Mouse (Mus musculus): ENCODE measurements around the gene Cd52. TPM values are rescaled to one million over a fixed set of nuclear protein-coding genes. Genes with fewer than 3 reads are reported as not detected.
"Not testable (repeated sequence)": the region's sequence is repeated elsewhere in the genome, so short reads cannot be mapped to it uniquely, and the experiment has no call there.

The Cd52 gene
- 27.8 and 28.4 TPM in 2 replicates for polyA plus RNA-seq (2015; fragmentation: Nextera tagmentation; extraction: Ambion mirVana)

GRCm38 (mm10) chr4:134094923-134095547 is at the start of gene Cd52:
Gene Cd52, minus strand, starts transcription at chr4:134095082.
- Histone ChIP-seq H3K27ac (ENCODE audit: low read length) (no peak within 1 kb of the TSS), H3K9me3 (ENCODE audit: control insufficient read depth, low read length) (no peaks in the 10 kb centered on the region), H3K27me3 (replicated peaks; ENCODE audit: control insufficient read depth, insufficient read depth, low read length) (no peaks in the 10 kb centered on the region), H3K4me2 (ENCODE audit: low read depth, low read length) (no peak within 1 kb of the TSS), H3K4me1 (ENCODE audit: control insufficient read depth, insufficient read depth, low read length) (no peaks in the 10 kb centered on the region), H3K9ac (ENCODE audit: low read depth, low read length) (no peak within 1 kb of the TSS), H3K36me3 (ENCODE audit: control insufficient read depth, insufficient read depth, low read length) (no peaks in the 10 kb centered on the region), H3K4me3 (ENCODE audit: low read length) (no peak within 1 kb of the TSS)
- ATAC-seq: no peak
- WGBS: 68% methylated on average over 3 of the region's 3 CpGs

GRCm38 (mm10) chr4:134144297-134144696 is 49.4 kb upstream of the Cd52 start:
- not testable (repeated sequence) for ATAC-seq; H3K4me1 ChIP-seq (ENCODE audit: control insufficient read depth, insufficient read depth, low read length); H3K4me2 ChIP-seq (ENCODE audit: low read depth, low read length); H3K27ac ChIP-seq (ENCODE audit: low read length); H3K9ac ChIP-seq (ENCODE audit: low read depth, low read length); H3K9me3 ChIP-seq (ENCODE audit: control insufficient read depth, low read length); H3K36me3 ChIP-seq (ENCODE audit: control insufficient read depth, insufficient read depth, low read length); H3K4me3 ChIP-seq (ENCODE audit: low read length); H3K27me3 ChIP-seq (replicated peaks; ENCODE audit: control insufficient read depth, insufficient read depth, low read length)
- WGBS: 92% methylated on average over 5 of the region's 5 CpGs

DNA sequence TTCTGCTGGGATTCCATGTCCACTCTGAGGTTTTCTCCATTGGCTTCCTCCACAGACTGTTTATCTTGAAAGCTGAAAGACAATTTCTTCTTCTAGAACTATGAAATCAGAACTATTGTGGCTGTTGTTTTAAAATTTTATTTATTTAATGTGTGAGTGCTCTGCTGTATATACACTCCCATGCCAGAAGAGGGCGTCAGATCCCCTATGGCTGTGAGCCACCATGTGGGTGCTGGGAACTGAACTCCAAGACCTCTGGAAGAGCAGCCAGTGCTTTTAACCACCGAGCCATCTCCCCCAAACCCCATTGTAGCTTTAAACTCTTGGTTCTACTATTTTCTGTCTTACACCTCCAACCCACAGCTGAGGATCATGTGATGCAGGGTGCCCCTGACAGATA is 44.0 kb upstream of the Cd52 start:
- Histone ChIP-seq H3K27ac (ENCODE audit: low read length) (no peak overlapping the region), H3K4me3 (ENCODE audit: low read length) (no peak overlapping the region), H3K4me1 (ENCODE audit: control insufficient read depth, insufficient read depth, low read length) (no peaks in the 10 kb centered on the region), H3K4me2 (ENCODE audit: low read depth, low read length) (no peak overlapping the region), H3K9ac (ENCODE audit: low read depth, low read length) (no peak overlapping the region), H3K9me3 (ENCODE audit: control insufficient read depth, low read length) (no peaks in the 10 kb centered on the region), H3K27me3 (replicated peaks; ENCODE audit: control insufficient read depth, insufficient read depth, low read length) (no peaks in the 10 kb centered on the region), H3K36me3 (ENCODE audit: control insufficient read depth, insufficient read depth, low read length) (no peaks in the 10 kb centered on the region)
- WGBS: 83% methylated on average over 2 of the region's 2 CpGs
- ATAC-seq: no peak

DNA sequence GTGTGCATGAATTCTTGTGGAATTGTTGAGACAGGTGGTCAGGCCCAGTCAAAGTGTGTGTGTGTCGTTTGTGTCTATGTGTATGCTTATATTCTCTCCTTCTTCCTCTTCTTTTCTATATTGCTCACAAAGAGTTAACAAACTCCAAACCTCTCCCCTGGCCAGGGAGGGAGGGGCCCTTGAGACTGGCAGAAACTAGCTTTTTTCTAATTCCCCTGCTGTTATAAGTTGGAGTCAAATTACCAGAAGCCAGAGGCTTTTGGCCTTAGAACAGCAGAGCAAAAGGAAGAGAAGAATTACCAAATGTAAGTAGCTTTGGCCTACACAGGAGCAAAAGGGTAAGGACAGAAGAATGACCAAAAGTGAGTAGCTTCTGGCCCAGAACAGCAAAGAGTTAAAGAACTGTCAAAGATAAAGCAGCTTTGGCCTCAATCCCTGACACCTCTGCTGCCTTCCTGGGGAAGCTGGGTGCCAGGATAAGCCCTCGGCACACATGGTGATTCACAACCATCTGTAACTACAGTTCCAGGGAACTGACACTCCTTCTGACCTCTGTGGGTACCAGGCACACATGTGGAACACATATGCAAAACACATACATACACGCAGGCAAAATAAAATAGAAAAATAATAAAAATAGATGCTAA is 41.5 kb upstream of the Cd52 start:
- H3K9ac ChIP-seq (ENCODE audit: low read depth, low read length): no peak overlapping the region
- no peak overlapping the region for H3K4me3 ChIP-seq (ENCODE audit: low read length)
- 0 out of 2 replicates have a peak, but pooled peaks cover under 1% of the 10 kb centered on the region for H3K4me1 ChIP-seq (ENCODE audit: control insufficient read depth, insufficient read depth, low read length)
- no peak overlapping the region for H3K4me2 ChIP-seq (ENCODE audit: low read depth, low read length)
- H3K9me3 ChIP-seq (ENCODE audit: control insufficient read depth, low read length): no peaks in the 10 kb centered on the region
- no peak for ATAC-seq
- H3K36me3 ChIP-seq (ENCODE audit: control insufficient read depth, insufficient read depth, low read length): no peaks in the 10 kb centered on the region
- H3K27ac ChIP-seq (ENCODE audit: low read length): no peak overlapping the region
- H3K27me3 ChIP-seq (replicated peaks; ENCODE audit: control insufficient read depth, insufficient read depth, low read length): no peaks in the 10 kb centered on the region
- 52% methylated on average over 3 of the region's 3 CpGs for WGBS

DNA sequence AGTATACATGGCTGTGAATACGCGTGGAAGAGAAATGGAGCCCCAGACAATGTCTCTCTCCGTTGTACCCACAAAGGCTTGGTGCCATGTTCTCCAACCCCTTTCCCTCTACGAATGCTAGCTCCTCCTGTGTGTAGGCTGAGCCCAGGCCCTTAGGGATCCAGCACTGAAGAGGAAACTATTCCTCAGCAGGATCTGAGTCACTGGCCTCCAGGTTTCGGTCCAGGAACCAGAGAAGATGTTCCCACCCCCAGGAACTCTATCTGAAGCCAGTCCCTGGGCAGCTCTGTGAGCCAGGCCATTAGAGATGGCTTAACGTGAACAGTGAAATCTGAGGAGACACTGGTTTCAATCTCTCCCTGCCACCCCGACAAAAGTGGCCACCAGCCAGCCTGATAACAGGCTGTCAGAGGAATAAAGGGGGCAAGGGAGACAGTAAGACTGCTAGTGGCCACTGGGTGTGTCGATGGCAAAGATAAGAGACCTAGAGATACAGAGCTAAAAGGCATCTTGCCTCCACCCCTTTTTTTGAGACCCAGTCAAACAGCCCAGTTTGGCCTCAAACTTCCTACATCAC is 37.7 kb upstream of the Cd52 start:
- H3K27me3 ChIP-seq (replicated peaks; ENCODE audit: control insufficient read depth, insufficient read depth, low read length): no peaks in the 10 kb centered on the region
- no peak overlapping the region for H3K9ac ChIP-seq (ENCODE audit: low read depth, low read length)
- H3K4me3 ChIP-seq (ENCODE audit: low read length): no peak overlapping the region
- H3K36me3 ChIP-seq (ENCODE audit: control insufficient read depth, insufficient read depth, low read length): no peaks in the 10 kb centered on the region
- peaks cover 26% of the 10 kb centered on the region for H3K4me1 ChIP-seq (ENCODE audit: control insufficient read depth, insufficient read depth, low read length)
- H3K4me2 ChIP-seq (ENCODE audit: low read depth, low read length): no peak overlapping the region
- 73% methylated on average over 8 of the region's 8 CpGs for WGBS
- H3K27ac ChIP-seq (ENCODE audit: low read length): no peak overlapping the region
- no peak for ATAC-seq
- no peaks in the 10 kb centered on the region for H3K9me3 ChIP-seq (ENCODE audit: control insufficient read depth, low read length)

DNA sequence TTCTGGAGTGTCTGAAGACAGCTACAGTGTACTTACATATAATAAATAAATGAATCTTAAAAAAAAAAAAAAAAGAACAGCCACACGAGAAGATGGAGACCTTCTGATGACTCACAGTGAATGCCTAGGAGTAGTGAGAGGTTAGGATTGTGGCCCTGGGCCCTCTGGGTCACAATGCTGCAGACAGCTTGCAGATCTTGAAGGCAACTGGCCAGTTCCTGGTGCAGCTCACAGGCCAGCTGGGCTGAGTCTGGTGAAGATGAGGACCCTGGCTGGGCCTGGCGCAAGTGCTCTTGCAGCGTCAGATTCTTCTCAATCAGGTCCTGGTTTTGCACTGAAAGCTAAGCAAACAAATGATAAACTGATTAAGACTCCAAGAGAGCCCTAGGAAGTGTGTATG is 37.2 kb upstream of the Cd52 start:
- H3K4me3 ChIP-seq (ENCODE audit: low read length): no peak overlapping the region
- no peak overlapping the region for H3K4me2 ChIP-seq (ENCODE audit: low read depth, low read length)
- no peak overlapping the region for H3K27ac ChIP-seq (ENCODE audit: low read length)
- no peak for ATAC-seq
- H3K27me3 ChIP-seq (replicated peaks; ENCODE audit: control insufficient read depth, insufficient read depth, low read length): no peaks in the 10 kb centered on the region
- H3K9ac ChIP-seq (ENCODE audit: low read depth, low read length): no peak overlapping the region
- 70% methylated on average over 3 of the region's 3 CpGs for WGBS
- peaks cover 30% of the 10 kb centered on the region for H3K4me1 ChIP-seq (ENCODE audit: control insufficient read depth, insufficient read depth, low read length)
- no peaks in the 10 kb centered on the region for H3K36me3 ChIP-seq (ENCODE audit: control insufficient read depth, insufficient read depth, low read length)
- no peaks in the 10 kb centered on the region for H3K9me3 ChIP-seq (ENCODE audit: control insufficient read depth, low read length)

GRCm38 (mm10) chr4:134129482-134129881 is 34.6 kb upstream of the Cd52 start:
- peak overlapping the region; percentile 87 for H3K4me3 ChIP-seq (ENCODE audit: low read length)

GRCm38 (mm10) chr4:134128983-134129362 is 34.1 kb upstream of the Cd52 start:
- ATAC-seq: peak; percentile 75

More at GRCm38 (mm10) chr4:134129482-134129881, 34.6 kb upstream of the Cd52 start:
- ATAC-seq: no peak
- 48% methylated on average over 6 of the region's 6 CpGs for WGBS
- peak overlapping the region; percentile 90 for H3K4me2 ChIP-seq (ENCODE audit: low read depth, low read length)
- H3K4me1 ChIP-seq (ENCODE audit: control insufficient read depth, insufficient read depth, low read length): peaks cover 45% of the 10 kb centered on the region
- no peaks in the 10 kb centered on the region; the same call in 1 of the 2 replicates for H3K36me3 ChIP-seq (ENCODE audit: control insufficient read depth, insufficient read depth, low read length)
- no peaks in the 10 kb centered on the region for H3K27me3 ChIP-seq (replicated peaks; ENCODE audit: control insufficient read depth, insufficient read depth, low read length)
- H3K9ac ChIP-seq (ENCODE audit: low read depth, low read length): peak overlapping the region; percentile 92; the same call in 1 of the 2 replicates
- H3K27ac ChIP-seq (ENCODE audit: low read length): peak overlapping the region; percentile 88
- H3K9me3 ChIP-seq (ENCODE audit: control insufficient read depth, low read length): no peaks in the 10 kb centered on the region

DNA sequence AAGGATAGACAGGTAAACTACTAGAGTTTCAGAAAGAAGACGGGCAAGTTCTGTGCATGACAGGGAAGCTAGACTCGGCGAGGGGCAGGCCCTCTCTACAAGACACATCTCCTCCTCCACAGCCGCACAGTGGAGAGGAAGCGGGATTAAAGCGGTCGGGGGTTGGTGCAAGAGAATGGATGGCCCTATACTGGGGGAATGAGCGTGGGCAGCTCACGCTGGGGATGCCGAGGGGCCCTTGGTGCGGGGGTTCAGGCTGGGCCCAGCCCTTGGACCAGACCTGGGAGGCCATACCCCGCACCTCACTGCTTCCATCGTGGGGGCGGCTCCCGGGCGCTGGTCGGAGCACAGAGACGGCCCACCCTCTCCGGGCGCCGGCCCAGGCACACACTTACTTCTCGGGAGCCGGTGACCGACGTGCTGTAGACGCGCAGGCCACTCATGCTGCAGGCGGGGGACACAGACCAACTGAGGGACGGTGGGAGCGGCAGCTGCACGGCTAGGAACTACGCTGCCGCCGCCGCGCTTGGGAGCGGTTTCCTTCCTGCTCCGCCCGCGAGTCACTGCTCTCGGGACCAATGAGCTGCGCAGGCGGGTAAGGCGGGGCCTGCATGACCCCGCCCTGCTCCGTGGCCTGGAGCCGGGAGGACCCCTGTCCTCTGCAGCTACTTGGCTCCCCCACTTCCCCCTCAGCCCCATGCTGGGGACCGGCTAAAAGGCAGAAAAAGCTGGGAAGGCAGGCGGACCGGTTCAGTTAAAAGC is 33.5 kb upstream of the Cd52 start, which contains the start of gene Sh3bgrl3:
Gene Sh3bgrl3, minus strand, starts transcription at position 569 of the 762 bp plus-strand sequence.
- under 1% methylated on average over 50 of the region's 50 CpGs for WGBS
- H3K9me3 ChIP-seq (ENCODE audit: control insufficient read depth, low read length): no peaks in the 10 kb centered on the region
- no peaks in the 10 kb centered on the region; the same call in 1 of the 2 replicates for H3K36me3 ChIP-seq (ENCODE audit: control insufficient read depth, insufficient read depth, low read length)
- H3K9ac ChIP-seq (ENCODE audit: low read depth, low read length): peak within 1 kb of the TSS; percentile 92
- H3K4me2 ChIP-seq (ENCODE audit: low read depth, low read length): peak within 1 kb of the TSS; percentile 90
- peak; percentile 95 for ATAC-seq
- H3K27me3 ChIP-seq (replicated peaks; ENCODE audit: control insufficient read depth, insufficient read depth, low read length): no peaks in the 10 kb centered on the region
- peak within 1 kb of the TSS; percentile 88 for H3K27ac ChIP-seq (ENCODE audit: low read length)
- peak within 1 kb of the TSS; percentile 87 for H3K4me3 ChIP-seq (ENCODE audit: low read length)
- H3K4me1 ChIP-seq (ENCODE audit: control insufficient read depth, insufficient read depth, low read length): peaks cover 52% of the 10 kb centered on the region

More at GRCm38 (mm10) chr4:134128983-134129362, 34.1 kb upstream of the Cd52 start:
- Histone ChIP-seq H3K4me1 (ENCODE audit: control insufficient read depth, insufficient read depth, low read length) (peaks cover 50% of the 10 kb centered on the region), H3K36me3 (ENCODE audit: control insufficient read depth, insufficient read depth, low read length) (no peaks in the 10 kb centered on the region; the same call in 1 of the 2 replicates), H3K27ac (ENCODE audit: low read length) (peak overlapping the region; percentile 88), H3K27me3 (replicated peaks; ENCODE audit: control insufficient read depth, insufficient read depth, low read length) (no peaks in the 10 kb centered on the region), H3K9me3 (ENCODE audit: control insufficient read depth, low read length) (no peaks in the 10 kb centered on the region), H3K9ac (ENCODE audit: low read depth, low read length) (peak overlapping the region; percentile 92), H3K4me2 (ENCODE audit: low read depth, low read length) (peak overlapping the region; percentile 90), H3K4me3 (ENCODE audit: low read length) (peak overlapping the region; percentile 87)
- WGBS: 1% methylated on average over 14 of the region's 14 CpGs

Data from intestine, embryonic 16.5 days (tissue).